Mouse (Mus musculus): ENCODE results near the gene Atp1a4.

- TF ChIP-seq CTCF (conservative IDR thresholded peaks at IDR 0.05; ENCODE audit: insufficient read depth, insufficient read length, low read depth, low read length) (peak; percentile 39; the same call in 1 of the 2 replicates), POLR2A (IDR thresholded peaks at IDR 0.05; ENCODE audit: low read depth, low read length) (no peak)
Observed at GRCm38 (mm10) chr1:172243547-172244205, 14.5 kb downstream of the Atp1a4 start.

Data from kidney, adult 2 months (tissue).